Mouse (Mus musculus): ENCODE measurements around the gene Ush2a. TPM values are rescaled to one million over a fixed set of nuclear protein-coding genes. Genes with fewer than 3 reads are reported as not detected.
A peak's percentile ranks its signal among the peaks of the same experiment; 100 is the strongest.

Gene Ush2a
- polyA plus RNA-seq, 1 experiment from 2014 or later = not detected

DNA sequence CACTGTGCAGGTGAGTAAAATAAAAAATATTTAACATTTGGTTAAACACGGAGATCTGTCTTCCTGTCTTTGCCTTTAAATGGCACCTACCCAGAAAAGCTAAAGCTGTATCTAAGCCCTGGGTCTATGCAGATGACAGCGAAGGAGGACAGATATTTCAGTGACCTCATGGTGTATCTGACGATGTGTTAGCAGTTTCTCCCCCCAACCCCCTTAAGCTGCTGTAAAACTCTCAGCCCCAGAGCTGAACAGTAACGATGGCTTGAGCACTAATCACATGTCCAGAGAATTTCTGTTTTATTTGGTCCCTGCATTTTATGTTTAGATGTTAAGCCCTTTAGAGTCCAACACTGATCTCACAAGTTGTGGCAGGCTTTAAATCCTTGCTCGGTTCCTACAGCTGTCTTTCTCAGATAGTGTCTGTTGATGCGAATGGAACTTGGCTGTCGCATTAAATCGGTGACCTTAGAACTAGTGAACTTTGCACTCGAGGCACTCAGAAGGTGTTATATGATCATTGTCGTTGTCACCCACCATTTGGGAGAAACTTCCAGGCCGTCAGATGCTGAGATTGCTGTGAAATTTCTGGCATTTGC, 5.4 kb downstream of the Ush2a start:
- no peak overlapping the region for H3K4me2 ChIP-seq (ENCODE audit: low read depth, low read length)
- H3K36me3 ChIP-seq (ENCODE audit: control insufficient read depth, insufficient read depth, low read length) = no peaks in the 10 kb centered on the region
- H3K9me3 ChIP-seq (replicated peaks; ENCODE audit: control insufficient read depth, low read length) = no peaks in the 10 kb centered on the region
- H3K4me1 ChIP-seq (ENCODE audit: control insufficient read depth, insufficient read depth, low read length) = no peaks in the 10 kb centered on the region
- H3K9ac ChIP-seq (ENCODE audit: low read length) = no peak overlapping the region
- 61% methylated on average over 11 of the region's 11 CpGs for WGBS
- H3K27ac ChIP-seq (ENCODE audit: low read length) = no peak overlapping the region
- no peak for ATAC-seq (ENCODE audit: insufficient read depth, low FRiP score)
- no peaks in the 10 kb centered on the region for H3K27me3 ChIP-seq (ENCODE audit: control insufficient read depth, insufficient read depth, low read length)
- H3K4me3 ChIP-seq (replicated peaks; ENCODE audit: low read length) = no peak overlapping the region

DNA sequence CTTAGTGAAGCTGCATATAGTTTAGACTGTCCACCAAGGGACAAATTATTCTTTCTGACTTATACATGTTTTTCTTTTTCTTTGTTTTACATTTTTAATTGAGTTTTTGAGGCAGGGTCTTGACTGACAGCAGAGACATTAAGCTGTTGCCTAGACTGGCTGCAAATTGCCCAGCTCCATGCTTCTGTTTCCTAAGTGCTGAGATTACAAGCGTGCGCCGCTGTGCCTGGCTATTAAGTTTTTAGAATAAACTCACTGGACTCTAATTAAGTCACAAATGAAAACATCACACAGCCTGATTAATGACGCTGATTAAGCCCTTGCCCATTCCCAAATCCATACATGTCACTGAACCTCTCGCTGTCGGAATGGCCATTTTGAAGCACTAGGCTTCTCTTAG, 7.2 kb downstream of the Ush2a start:
- Histone ChIP-seq H3K36me3 (ENCODE audit: control insufficient read depth, insufficient read depth, low read length) (no peaks in the 10 kb centered on the region), H3K4me2 (ENCODE audit: low read depth, low read length) (no peak overlapping the region), H3K4me1 (ENCODE audit: control insufficient read depth, insufficient read depth, low read length) (no peaks in the 10 kb centered on the region), H3K27ac (ENCODE audit: low read length) (no peak overlapping the region), H3K4me3 (replicated peaks; ENCODE audit: low read length) (no peak overlapping the region), H3K9me3 (replicated peaks; ENCODE audit: control insufficient read depth, low read length) (no peaks in the 10 kb centered on the region), H3K27me3 (ENCODE audit: control insufficient read depth, insufficient read depth, low read length) (no peaks in the 10 kb centered on the region), H3K9ac (ENCODE audit: low read length) (no peak overlapping the region)
- 66% methylated on average over 6 of the region's 6 CpGs for WGBS
- no peak for ATAC-seq (ENCODE audit: insufficient read depth, low FRiP score)

DNA sequence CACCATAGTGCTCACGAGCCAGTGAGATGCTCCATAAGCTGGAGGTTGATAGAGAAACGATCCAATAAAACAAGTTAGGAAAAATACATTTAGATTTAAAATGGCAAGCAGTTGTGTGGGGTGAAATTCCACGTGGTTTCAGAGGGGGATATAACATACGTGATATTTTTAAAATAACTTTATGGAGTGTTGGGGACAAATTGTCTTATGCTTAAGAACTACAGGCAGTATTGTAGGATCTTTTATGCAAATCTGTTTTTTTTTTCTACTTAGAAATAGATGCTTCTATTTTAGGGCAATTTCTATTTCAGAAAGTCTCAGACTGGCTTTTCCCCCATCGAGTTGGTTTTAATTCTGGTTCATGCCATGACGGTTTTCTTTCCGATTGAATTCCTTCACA, 51.5 kb downstream of the Ush2a start:
- WGBS = 86% methylated on average over 7 of the region's 7 CpGs
- H3K9ac ChIP-seq (ENCODE audit: low read length) = no peak overlapping the region
- ATAC-seq (ENCODE audit: insufficient read depth, low FRiP score) = no peak
- H3K4me3 ChIP-seq (replicated peaks; ENCODE audit: low read length) = no peak overlapping the region
- H3K27ac ChIP-seq (ENCODE audit: low read length) = no peak overlapping the region
- no peaks in the 10 kb centered on the region for H3K9me3 ChIP-seq (replicated peaks; ENCODE audit: control insufficient read depth, low read length)
- H3K27me3 ChIP-seq (ENCODE audit: control insufficient read depth, insufficient read depth, low read length) = no peaks in the 10 kb centered on the region
- no peaks in the 10 kb centered on the region for H3K36me3 ChIP-seq (ENCODE audit: control insufficient read depth, insufficient read depth, low read length)
- no peaks in the 10 kb centered on the region for H3K4me1 ChIP-seq (ENCODE audit: control insufficient read depth, insufficient read depth, low read length)
- no peak overlapping the region for H3K4me2 ChIP-seq (ENCODE audit: low read depth, low read length)

DNA sequence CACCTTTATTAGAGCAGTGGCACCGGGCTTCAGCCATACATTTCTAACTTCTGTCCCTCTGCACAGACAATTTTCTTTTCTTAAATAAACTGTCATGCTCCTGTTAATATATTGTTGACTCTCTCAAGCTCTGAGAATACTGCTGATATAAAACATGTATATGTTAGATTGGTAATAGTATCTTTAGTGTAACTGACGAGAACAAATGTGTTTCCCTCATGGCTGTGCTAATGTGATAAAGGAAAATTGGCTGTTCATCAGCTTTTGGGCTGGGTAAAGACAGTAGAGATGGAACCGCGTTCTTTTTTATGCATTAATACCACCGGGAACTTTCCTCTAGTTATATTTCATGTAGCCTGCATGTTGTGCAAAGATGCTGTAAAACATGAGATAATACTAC, 54.8 kb downstream of the Ush2a start:
- Histone ChIP-seq H3K36me3 (ENCODE audit: control insufficient read depth, insufficient read depth, low read length) (no peaks in the 10 kb centered on the region), H3K9me3 (replicated peaks; ENCODE audit: control insufficient read depth, low read length) (no peaks in the 10 kb centered on the region), H3K27me3 (ENCODE audit: control insufficient read depth, insufficient read depth, low read length) (no peaks in the 10 kb centered on the region), H3K4me2 (ENCODE audit: low read depth, low read length) (no peak overlapping the region), H3K4me3 (replicated peaks; ENCODE audit: low read length) (no peak overlapping the region), H3K27ac (ENCODE audit: low read length) (no peak overlapping the region), H3K4me1 (ENCODE audit: control insufficient read depth, insufficient read depth, low read length) (no peaks in the 10 kb centered on the region), H3K9ac (ENCODE audit: low read length) (no peak overlapping the region)
- no peak for ATAC-seq (ENCODE audit: insufficient read depth, low FRiP score)
- 83% methylated on average over 5 of the region's 5 CpGs for WGBS

DNA sequence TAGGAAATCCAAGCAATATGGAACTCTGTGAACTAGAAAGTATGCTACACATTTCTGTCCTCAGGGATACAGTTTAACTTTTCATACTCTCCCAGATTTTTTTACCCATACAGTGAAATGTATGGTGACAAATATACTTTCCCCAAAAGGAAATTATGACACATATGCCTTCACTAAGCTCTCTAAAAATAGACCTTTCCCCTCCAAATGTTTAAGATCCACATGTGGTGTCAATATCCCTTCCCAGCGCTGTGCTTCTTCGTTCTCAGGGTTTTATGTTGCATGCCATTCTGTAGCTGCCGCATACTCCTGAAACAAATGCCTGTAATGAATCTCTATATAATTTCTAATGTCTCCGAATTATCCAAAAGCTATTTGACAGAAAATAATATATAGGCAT, 58.4 kb downstream of the Ush2a start:
- no peak overlapping the region for H3K9ac ChIP-seq (ENCODE audit: low read length)
- WGBS = 65% methylated on average over 4 of the region's 4 CpGs
- H3K36me3 ChIP-seq (ENCODE audit: control insufficient read depth, insufficient read depth, low read length) = no peaks in the 10 kb centered on the region
- H3K4me1 ChIP-seq (ENCODE audit: control insufficient read depth, insufficient read depth, low read length) = no peaks in the 10 kb centered on the region
- H3K9me3 ChIP-seq (replicated peaks; ENCODE audit: control insufficient read depth, low read length) = no peaks in the 10 kb centered on the region
- H3K27ac ChIP-seq (ENCODE audit: low read length) = no peak overlapping the region
- no peak overlapping the region for H3K4me2 ChIP-seq (ENCODE audit: low read depth, low read length)
- no peak overlapping the region for H3K4me3 ChIP-seq (replicated peaks; ENCODE audit: low read length)
- no peak for ATAC-seq (ENCODE audit: insufficient read depth, low FRiP score)
- no peaks in the 10 kb centered on the region for H3K27me3 ChIP-seq (ENCODE audit: control insufficient read depth, insufficient read depth, low read length)

DNA sequence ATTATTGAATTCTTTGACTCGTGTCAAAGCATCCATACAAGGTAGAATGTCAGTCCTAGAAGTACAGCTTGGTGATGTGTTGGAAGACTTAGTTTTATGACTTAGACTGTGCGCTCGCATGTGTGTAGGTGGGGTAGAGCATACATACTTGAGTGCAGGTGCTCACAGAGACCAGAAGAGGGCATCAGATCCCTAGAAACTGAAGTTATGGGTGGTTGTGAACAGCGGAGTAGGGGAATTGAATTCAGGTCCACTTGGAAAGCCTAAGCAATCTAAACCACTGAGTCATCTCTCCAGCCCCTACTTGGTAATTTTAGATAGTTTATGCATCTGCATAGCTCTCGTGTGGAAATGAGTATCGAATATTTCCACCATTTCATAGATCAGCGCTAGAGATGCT, 59.7 kb downstream of the Ush2a start:
- no peak overlapping the region for H3K4me2 ChIP-seq (ENCODE audit: low read depth, low read length)
- WGBS = 84% methylated on average over 7 of the region's 7 CpGs
- no peaks in the 10 kb centered on the region for H3K36me3 ChIP-seq (ENCODE audit: control insufficient read depth, insufficient read depth, low read length)
- H3K9me3 ChIP-seq (replicated peaks; ENCODE audit: control insufficient read depth, low read length) = no peaks in the 10 kb centered on the region
- H3K4me3 ChIP-seq (replicated peaks; ENCODE audit: low read length) = no peak overlapping the region
- no peak overlapping the region for H3K9ac ChIP-seq (ENCODE audit: low read length)
- no peaks in the 10 kb centered on the region for H3K4me1 ChIP-seq (ENCODE audit: control insufficient read depth, insufficient read depth, low read length)
- no peak for ATAC-seq (ENCODE audit: insufficient read depth, low FRiP score)
- no peak overlapping the region for H3K27ac ChIP-seq (ENCODE audit: low read length)
- H3K27me3 ChIP-seq (ENCODE audit: control insufficient read depth, insufficient read depth, low read length) = no peaks in the 10 kb centered on the region

DNA sequence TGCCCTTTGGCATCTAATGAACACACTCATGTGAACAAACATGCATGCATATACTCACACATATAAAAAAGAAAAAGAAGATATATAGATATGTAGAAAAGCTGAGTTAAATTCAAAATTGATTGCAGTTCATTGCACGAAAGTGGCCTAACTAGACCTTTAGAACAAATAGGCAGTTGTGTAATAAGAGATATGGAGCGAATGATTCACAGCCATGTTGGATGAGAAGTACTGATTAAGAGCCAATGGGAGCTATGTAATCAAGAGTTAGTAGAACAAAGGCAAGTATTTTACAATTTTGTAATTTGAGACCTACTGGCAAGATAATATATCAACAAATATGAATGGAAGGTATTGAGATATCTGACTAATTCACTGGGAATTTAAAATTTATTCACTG, 68.6 kb downstream of the Ush2a start:
- 67% methylated on average over 2 of the region's 2 CpGs for WGBS
- Histone ChIP-seq H3K9ac (ENCODE audit: low read length) (no peak overlapping the region), H3K4me3 (replicated peaks; ENCODE audit: low read length) (no peak overlapping the region), H3K9me3 (replicated peaks; ENCODE audit: control insufficient read depth, low read length) (no peaks in the 10 kb centered on the region), H3K4me1 (ENCODE audit: control insufficient read depth, insufficient read depth, low read length) (no peaks in the 10 kb centered on the region), H3K36me3 (ENCODE audit: control insufficient read depth, insufficient read depth, low read length) (no peaks in the 10 kb centered on the region), H3K27ac (ENCODE audit: low read length) (no peak overlapping the region), H3K27me3 (ENCODE audit: control insufficient read depth, insufficient read depth, low read length) (no peaks in the 10 kb centered on the region), H3K4me2 (ENCODE audit: low read depth, low read length) (no peak overlapping the region)
- ATAC-seq (ENCODE audit: insufficient read depth, low FRiP score) = peak; percentile 56; the same call in 1 of the 2 replicates

DNA sequence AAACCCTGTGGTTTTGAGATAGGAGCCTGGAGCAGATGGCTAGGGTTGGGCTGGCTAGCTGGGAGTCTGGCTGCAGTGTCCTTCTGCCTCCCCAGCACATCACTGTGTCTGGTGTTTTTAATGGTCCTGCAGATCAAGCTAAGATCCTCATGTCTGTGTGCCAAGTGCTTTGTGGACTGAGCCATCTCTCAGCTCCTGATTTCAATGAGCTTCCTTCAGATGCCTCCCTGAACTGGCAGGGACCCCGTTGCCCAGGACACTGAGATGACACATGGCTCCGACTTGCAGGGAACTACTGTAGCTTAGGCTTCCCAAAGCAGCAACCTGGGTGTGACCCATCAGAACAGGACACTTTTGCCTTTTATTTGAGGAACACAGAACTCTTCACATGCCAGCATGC, 72.1 kb downstream of the Ush2a start:
- Histone ChIP-seq H3K27me3 (ENCODE audit: control insufficient read depth, insufficient read depth, low read length) (no peaks in the 10 kb centered on the region), H3K4me1 (ENCODE audit: control insufficient read depth, insufficient read depth, low read length) (no peaks in the 10 kb centered on the region), H3K9ac (ENCODE audit: low read length) (no peak overlapping the region), H3K36me3 (ENCODE audit: control insufficient read depth, insufficient read depth, low read length) (no peaks in the 10 kb centered on the region), H3K27ac (ENCODE audit: low read length) (no peak overlapping the region), H3K9me3 (replicated peaks; ENCODE audit: control insufficient read depth, low read length) (no peaks in the 10 kb centered on the region), H3K4me2 (ENCODE audit: low read depth, low read length) (no peak overlapping the region), H3K4me3 (replicated peaks; ENCODE audit: low read length) (no peak overlapping the region)
- 83% methylated on average over 2 of the region's 2 CpGs for WGBS
- no peak for ATAC-seq (ENCODE audit: insufficient read depth, low FRiP score)

DNA sequence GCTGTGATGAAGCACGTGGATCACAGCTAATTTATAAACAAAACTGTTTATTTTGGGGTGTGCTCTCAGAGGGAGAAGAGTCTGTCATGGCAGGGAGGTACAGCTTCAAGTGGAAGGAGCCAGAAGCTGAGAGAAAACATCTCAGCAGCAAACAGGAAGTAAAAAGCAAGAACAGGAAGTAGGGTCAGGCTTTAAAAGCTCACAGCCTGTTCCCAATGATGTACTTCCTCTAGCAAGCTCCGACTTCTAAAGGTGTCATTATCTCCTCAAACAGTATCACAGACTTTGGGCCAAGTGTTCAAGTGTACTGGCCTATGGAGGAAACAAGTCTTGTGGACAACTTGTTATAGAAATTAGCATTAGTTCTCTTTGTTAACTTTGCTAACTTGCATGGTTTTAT, 85.9 kb downstream of the Ush2a start:
- Histone ChIP-seq H3K27ac (ENCODE audit: low read length) (no peak overlapping the region), H3K4me1 (ENCODE audit: control insufficient read depth, insufficient read depth, low read length) (no peaks in the 10 kb centered on the region), H3K36me3 (ENCODE audit: control insufficient read depth, insufficient read depth, low read length) (no peaks in the 10 kb centered on the region), H3K9me3 (replicated peaks; ENCODE audit: control insufficient read depth, low read length) (no peaks in the 10 kb centered on the region; the same call in 1 of the 2 replicates), H3K4me2 (ENCODE audit: low read depth, low read length) (no peak overlapping the region), H3K9ac (ENCODE audit: low read length) (no peak overlapping the region), H3K4me3 (replicated peaks; ENCODE audit: low read length) (no peak overlapping the region), H3K27me3 (ENCODE audit: control insufficient read depth, insufficient read depth, low read length) (no peaks in the 10 kb centered on the region)
- no peak for ATAC-seq (ENCODE audit: insufficient read depth, low FRiP score)
- WGBS = 49% methylated on average over 2 of the region's 2 CpGs

DNA sequence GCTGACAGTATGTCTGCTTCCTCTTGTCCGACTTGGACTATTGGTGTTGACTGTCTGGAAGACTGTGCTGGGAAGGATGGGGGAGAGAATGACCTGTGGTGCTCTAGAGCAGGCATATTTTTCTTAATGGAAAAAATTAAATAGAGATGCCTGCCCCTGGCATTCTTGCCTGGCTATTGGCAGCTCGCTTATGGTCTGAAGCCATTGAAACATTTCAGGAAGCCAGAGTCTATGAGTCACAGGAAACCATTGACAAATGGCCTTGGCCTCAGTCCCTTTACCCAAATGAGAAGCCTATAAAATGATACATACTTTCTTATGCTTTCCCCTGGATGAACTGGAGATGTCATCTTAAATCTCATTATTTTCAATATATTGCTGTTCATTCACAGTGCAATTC, 92.9 kb downstream of the Ush2a start:
- Histone ChIP-seq H3K27me3 (ENCODE audit: control insufficient read depth, insufficient read depth, low read length) (no peaks in the 10 kb centered on the region), H3K4me2 (ENCODE audit: low read depth, low read length) (no peak overlapping the region), H3K36me3 (ENCODE audit: control insufficient read depth, insufficient read depth, low read length) (no peaks in the 10 kb centered on the region), H3K9me3 (replicated peaks; ENCODE audit: control insufficient read depth, low read length) (no peaks in the 10 kb centered on the region), H3K27ac (ENCODE audit: low read length) (no peak overlapping the region), H3K4me3 (replicated peaks; ENCODE audit: low read length) (no peak overlapping the region), H3K4me1 (ENCODE audit: control insufficient read depth, insufficient read depth, low read length) (no peaks in the 10 kb centered on the region), H3K9ac (ENCODE audit: low read length) (no peak overlapping the region)
- ATAC-seq (ENCODE audit: insufficient read depth, low FRiP score) = no peak
- 84% methylated on average over 2 of the region's 2 CpGs for WGBS

Data from stomach, embryonic 16.5 days (tissue).